Mouse (Mus musculus) megakaryocyte, embryonic 14.5 days (primary cell): ENCODE results near the gene Trappc1. TPM values are rescaled to one million over a fixed set of nuclear protein-coding genes. Genes with fewer than 3 reads are reported as not detected.

Source experiments
- H3K27me3 ChIP-seq: replicated peaks from 2 replicates; pipeline ENCODE3; 2012; ENCODE audit warnings: inconsistent platforms
- H3K36me3 ChIP-seq: replicated peaks from 2 replicates; pipeline ENCODE3; 2012; ENCODE audit warnings: low read length, inconsistent platforms, mixed read lengths
- H3K4me1 ChIP-seq: 2 replicates; pipeline ENCODE4 v1.6.1; 2012; ENCODE audit warnings: inconsistent platforms
- H3K4me3 ChIP-seq: replicated peaks from 2 replicates; pipeline ENCODE3; 2012; ENCODE audit warnings: moderate library complexity, mild to moderate bottlenecking, inconsistent platforms
- H3K9me3 ChIP-seq: 2 replicates; pipeline ENCODE4 v1.6.1; 2012; ENCODE audit warnings: inconsistent platforms
- FLI1 ChIP-seq: IDR thresholded peaks from 2 replicates; pipeline ENCODE4 v1.6.1; 2012; ENCODE audit warnings: low read length, inconsistent platforms, mixed read lengths
- GATA1 ChIP-seq: IDR thresholded peaks from 3 replicates; pipeline ENCODE4 v1.6.1; 2012; ENCODE audit warnings: mixed read lengths, low read length, inconsistent platforms, borderline replicate concordance
- polyA plus RNA-seq: library from polyadenylated mRNA; stranded (reverse); fragments of >175 nt; gene quantifications from 2 replicates; pipeline ENCODE4 v1.2.3, GENCODE M21; 2012; ENCODE audit warnings: low replicate concordance; ENCODE audit not compliant: insufficient read depth

Gene Trappc1
- polyA plus RNA-seq, 1 experiment = 11.6 TPM

GRCm38 (mm10) chr11:69327157-69327442, 3.3 kb downstream of the Trappc1 start:
- Histone ChIP-seq H3K27me3 (peaks cover 57% of the 10 kb centered on the region), H3K36me3 (no peaks in the 10 kb centered on the region), H3K9me3 (no peaks in the 10 kb centered on the region), H3K4me1 (peaks cover 73% of the 10 kb centered on the region), H3K4me3 (peak overlapping the region; percentile 91)
- no peak for TF ChIP-seq FLI1
- no peak for TF ChIP-seq GATA1

GRCm38 (mm10) chr11:69327648-69328047, 3.9 kb downstream of the Trappc1 start:
- TF ChIP-seq GATA1 = no peak; the same call in 2 of the 3 replicates
- TF ChIP-seq FLI1 = 0 out of 2 replicates have a peak, but pooled peaks have one; percentile 21
- peaks cover 63% of the 10 kb centered on the region for H3K27me3 ChIP-seq
- peak overlapping the region; percentile 16 for H3K4me3 ChIP-seq
- no peaks in the 10 kb centered on the region for H3K9me3 ChIP-seq
- H3K36me3 ChIP-seq = no peaks in the 10 kb centered on the region
- H3K4me1 ChIP-seq = peaks cover 73% of the 10 kb centered on the region

- H3K4me1 ChIP-seq = peaks cover 75% of the 10 kb centered on the region
Observed at GRCm38 (mm10) chr11:69328517-69328916, 4.7 kb downstream of the Trappc1 start.

GRCm38 (mm10) chr11:69331152-69331551, 7.4 kb downstream of the Trappc1 start:
- Histone ChIP-seq H3K4me3 (no peak overlapping the region), H3K4me1 (peaks cover 67% of the 10 kb centered on the region), H3K36me3 (no peaks in the 10 kb centered on the region), H3K9me3 (no peaks in the 10 kb centered on the region), H3K27me3 (peaks cover 92% of the 10 kb centered on the region)
- no peak for TF ChIP-seq GATA1
- no peak for TF ChIP-seq FLI1

More at GRCm38 (mm10) chr11:69328517-69328916, 4.7 kb downstream of the Trappc1 start:
- TF ChIP-seq FLI1 (no peak), GATA1 (no peak)
- Histone ChIP-seq H3K27me3 (peaks cover 71% of the 10 kb centered on the region), H3K9me3 (no peaks in the 10 kb centered on the region), H3K4me3 (no peak overlapping the region), H3K36me3 (no peaks in the 10 kb centered on the region)

GRCm38 (mm10) chr11:69331929-69332405, 8.2 kb downstream of the Trappc1 start:
- H3K27me3 ChIP-seq = peaks cover 90% of the 10 kb centered on the region
- no peaks in the 10 kb centered on the region for H3K36me3 ChIP-seq
- no peak for TF ChIP-seq GATA1
- TF ChIP-seq FLI1 = no peak
- peaks cover 59% of the 10 kb centered on the region for H3K4me1 ChIP-seq
- H3K9me3 ChIP-seq = no peaks in the 10 kb centered on the region; the same call in 1 of the 2 replicates
- peak overlapping the region; percentile 90 for H3K4me3 ChIP-seq

- Histone ChIP-seq H3K27me3 (peaks cover 89% of the 10 kb centered on the region), H3K36me3 (no peaks in the 10 kb centered on the region), H3K9me3 (peaks cover 6% of the 10 kb centered on the region), H3K4me3 (no peak overlapping the region), H3K4me1 (peaks cover 50% of the 10 kb centered on the region)
- TF ChIP-seq GATA1 (no peak), FLI1 (no peak)
Observed at GRCm38 (mm10) chr11:69332713-69333253, 9.0 kb downstream of the Trappc1 start.

GRCm38 (mm10) chr11:69333922-69334321, 10.1 kb downstream of the Trappc1 start:
- Histone ChIP-seq H3K9me3 (peaks cover 18% of the 10 kb centered on the region), H3K4me3 (no peak overlapping the region), H3K27me3 (peaks cover 89% of the 10 kb centered on the region), H3K4me1 (peaks cover 41% of the 10 kb centered on the region), H3K36me3 (no peaks in the 10 kb centered on the region)
- TF ChIP-seq GATA1 (no peak), FLI1 (no peak)

GRCm38 (mm10) chr11:69334796-69335195, 11.0 kb downstream of the Trappc1 start:
- Histone ChIP-seq H3K9me3 (peaks cover 22% of the 10 kb centered on the region), H3K4me3 (no peak overlapping the region), H3K36me3 (no peaks in the 10 kb centered on the region), H3K4me1 (peaks cover 41% of the 10 kb centered on the region), H3K27me3 (peaks cover 89% of the 10 kb centered on the region)
- no peak for TF ChIP-seq FLI1
- no peak for TF ChIP-seq GATA1

GRCm38 (mm10) chr11:69340161-69341131, 16.7 kb downstream of the Trappc1 start, which contains the start of gene Rnf227:
Gene Rnf227, plus strand, starts transcription at chr11:69340461.
- TF ChIP-seq GATA1 = no peak
- TF ChIP-seq FLI1 = no peak
- Histone ChIP-seq H3K4me3 (peak within 1 kb of the TSS; percentile 90), H3K36me3 (no peaks in the 10 kb centered on the region), H3K9me3 (peaks cover 35% of the 10 kb centered on the region), H3K4me1 (peaks cover 18% of the 10 kb centered on the region), H3K27me3 (peaks cover 85% of the 10 kb centered on the region)

GRCm38 (mm10) chr11:69346441-69346840, 22.7 kb downstream of the Trappc1 start:
- TF ChIP-seq FLI1 = no peak
- no peak for TF ChIP-seq GATA1
- peaks cover 2% of the 10 kb centered on the region for H3K4me1 ChIP-seq
- H3K4me3 ChIP-seq = no peak overlapping the region
- H3K27me3 ChIP-seq = peaks cover 87% of the 10 kb centered on the region
- no peaks in the 10 kb centered on the region for H3K36me3 ChIP-seq
- H3K9me3 ChIP-seq = no peaks in the 10 kb centered on the region
